Mouse (Mus musculus): ENCODE measurements at regions not wholly inside any gene's neighbourhood (a gene's known extent, or its start where the extent isn't known, plus 50 kb on each side); places are given as distances from the start of the nearest gene placed in this dataset.

GRCm38 (mm10) chr15:62457051-62457664, 1387.8 kb downstream of the Gsdmc2 start:
- TF ChIP-seq CTCF (IDR thresholded peaks at IDR 0.05 in 2 of 3, conservative IDR thresholded peaks at IDR 0.05 in 1 of 3; ENCODE audit: control insufficient read depth in 1 of 3, insufficient read depth in 1 of 3, low read depth in 2 of 3, low read length in 3 of 3, poor library complexity in 1 of 3, severe bottlenecking in 1 of 3) (no peak), EP300 (IDR thresholded peaks at IDR 0.05; ENCODE audit: low read depth in 1 of 2, low read length in 2 of 2) (no peak), BHLHE40 (IDR thresholded peaks at IDR 0.05; ENCODE audit: borderline replicate concordance, low read depth, low read length) (no peak), MAX (IDR thresholded peaks at IDR 0.05; ENCODE audit: low read length) (no peak), MYC (IDR thresholded peaks at IDR 0.05; ENCODE audit: low read depth, low read length) (no peak), POLR2A (IDR thresholded peaks at IDR 0.05; ENCODE audit: control insufficient read depth in 1 of 2, insufficient read depth in 1 of 2, low read depth in 1 of 2, low read length in 2 of 2, poor library complexity in 1 of 2) (no peak), ZKSCAN1 (IDR thresholded peaks at IDR 0.05; ENCODE audit: low read depth, low read length) (no peak), JUND (IDR thresholded peaks at IDR 0.05; ENCODE audit: low read depth, low read length) (no peak), USF1 (IDR thresholded peaks at IDR 0.05; ENCODE audit: low read depth, low read length) (no peak), TCF12 (IDR thresholded peaks at IDR 0.05; ENCODE audit: low read depth, low read length) (no peak), CHD2 (IDR thresholded peaks at IDR 0.05; ENCODE audit: low read length) (no peak), CHD1 (IDR thresholded peaks at IDR 0.05; ENCODE audit: low read depth, low read length) (no peak)
